Mouse (Mus musculus) MEL (cell line): ENCODE measurements at regions not wholly inside any gene's neighbourhood (a gene's known extent, or its start where the extent isn't known, plus 50 kb on each side); places are given as distances from the start of the nearest gene placed in this dataset.

Experiments
- DNase-seq: peaks from one replicate; pipeline ENCODE4 v3.0.0; 2011; ENCODE audit warnings: low read depth, low spot score
- H3K27ac ChIP-seq: 2 replicates; pipeline ENCODE4 v1.5.1; 2012; ENCODE audit warnings: low read depth, mild to moderate bottlenecking, control low read depth, low read length, moderate library complexity; ENCODE audit not compliant: control insufficient read depth
- H3K27me3 ChIP-seq, 2 experiments: fragments of 150-350 bp in 1 of 2; sonication (generic) in 1 of 2; 2 replicates each; pipeline ENCODE4 v1.6.1; 2012; ENCODE audit warnings: low read length in 2 of 2, mild to moderate bottlenecking in 2 of 2, improper control_type of control experiment in 1 of 2, moderate library complexity in 1 of 2; ENCODE audit not compliant: insufficient read depth in 2 of 2, control insufficient read depth in 1 of 2
- H3K36me3 ChIP-seq, 2 experiments: 2 replicates each; pipeline ENCODE4 v1.6.1; 2012 to 2014; ENCODE audit warnings: low read length in 2 of 2, improper control_type of control experiment in 1 of 2, inconsistent platforms in 1 of 2, mild to moderate bottlenecking in 1 of 2; ENCODE audit not compliant: insufficient read depth in 2 of 2, control insufficient read depth in 1 of 2
- H3K4me1 ChIP-seq, 2 experiments: fragments of 150-350 bp in 1 of 2; sonication (generic) in 1 of 2; 2 replicates each; pipeline ENCODE4 v1.6.1; 2012; ENCODE audit warnings: low read length in 2 of 2, improper control_type of control experiment in 1 of 2, mild to moderate bottlenecking in 1 of 2; ENCODE audit not compliant: insufficient read depth in 2 of 2, control insufficient read depth in 1 of 2
- H3K4me3 ChIP-seq, 2 experiments: fragments of 150-350 bp in 1 of 2; sonication (generic) in 1 of 2; 2 replicates each; pipeline ENCODE4 v1.5.1; 2012; ENCODE audit warnings: low read depth in 2 of 2, low read length in 2 of 2, mild to moderate bottlenecking in 2 of 2, moderate library complexity in 2 of 2, control low read depth in 1 of 2, improper control_type of control experiment in 1 of 2; ENCODE audit not compliant: control insufficient read depth in 1 of 2, insufficient read depth in 1 of 2
- H3K79me2 ChIP-seq: 2 replicates; pipeline ENCODE4 v1.6.1; 2012; ENCODE audit warnings: mild to moderate bottlenecking, low read length, moderate library complexity; ENCODE audit not compliant: control insufficient read depth, poor library complexity, insufficient read depth
- H3K9ac ChIP-seq: 2 replicates; pipeline ENCODE4 v1.6.1; 2012; ENCODE audit warnings: low read depth, mild to moderate bottlenecking, control low read depth, low read length, moderate library complexity; ENCODE audit not compliant: control insufficient read depth, poor library complexity, severe bottlenecking
- H3K9me3 ChIP-seq: fragments of 150-350 bp; sonication (generic); replicated peaks from 2 replicates; pipeline ENCODE4 v1.6.1; 2012; ENCODE audit warnings: mild to moderate bottlenecking, low read length, improper control_type of control experiment, moderate library complexity; ENCODE audit not compliant: insufficient read depth
- CHD2 ChIP-seq: IDR thresholded peaks from 2 replicates; pipeline ENCODE4 v1.6.1; 2011; ENCODE audit warnings: low read length, improper control_type of control experiment
- ELF1 ChIP-seq: IDR thresholded peaks from 2 replicates; pipeline ENCODE4 v1.6.1; 2014; ENCODE audit warnings: low read depth, mild to moderate bottlenecking, inconsistent platforms, low read length, improper control_type of control experiment, moderate library complexity
- GATA1 ChIP-seq: IDR thresholded peaks from 2 replicates; pipeline ENCODE4 v1.6.1; 2011; ENCODE audit warnings: low read depth, low read length, improper control_type of control experiment
- MAFK ChIP-seq: IDR thresholded peaks from 2 replicates; pipeline ENCODE4 v1.6.1; 2011; ENCODE audit warnings: low read depth, mild to moderate bottlenecking, low read length, improper control_type of control experiment, borderline replicate concordance
- MAX ChIP-seq: IDR thresholded peaks from 2 replicates; pipeline ENCODE4 v1.6.1; 2011; ENCODE audit warnings: low read length, improper control_type of control experiment
- MAZ ChIP-seq: IDR thresholded peaks from 2 replicates; pipeline ENCODE4 v1.6.1; 2012; ENCODE audit warnings: low read depth, mild to moderate bottlenecking, inconsistent platforms, low read length, improper control_type of control experiment
- MXI1 ChIP-seq: IDR thresholded peaks from 2 replicates; pipeline ENCODE4 v1.6.1; 2011; ENCODE audit warnings: mild to moderate bottlenecking, low read depth, low read length, improper control_type of control experiment
- MYC ChIP-seq: IDR thresholded peaks from 2 replicates; pipeline ENCODE4 v1.6.1; 2011; ENCODE audit warnings: low read depth, mild to moderate bottlenecking, low read length, improper control_type of control experiment, moderate library complexity
- NRF1 ChIP-seq: IDR thresholded peaks from 2 replicates; pipeline ENCODE4 v1.6.1; 2014; ENCODE audit warnings: low read depth, mild to moderate bottlenecking, inconsistent platforms, low read length, improper control_type of control experiment, moderate library complexity; ENCODE audit not compliant: poor library complexity, insufficient read depth, severe bottlenecking
- POLR2AphosphoS2 ChIP-seq: IDR thresholded peaks from 2 replicates; pipeline ENCODE4 v1.6.1; 2011; ENCODE audit warnings: low read length, improper control_type of control experiment
- POLR2AphosphoS5 ChIP-seq: IDR thresholded peaks from 2 replicates; pipeline ENCODE4 v1.6.1; 2012; ENCODE audit warnings: low read depth, borderline replicate concordance, mild to moderate bottlenecking, inconsistent platforms, low read length, moderate library complexity, mixed read lengths
- RAD21 ChIP-seq: IDR thresholded peaks from 2 replicates; pipeline ENCODE4 v1.6.1; 2011; ENCODE audit warnings: mild to moderate bottlenecking, low read depth, low read length, improper control_type of control experiment
- SMC3 ChIP-seq: IDR thresholded peaks from 2 replicates; pipeline ENCODE4 v1.6.1; 2011; ENCODE audit warnings: low read depth, low read length, improper control_type of control experiment
- TBP ChIP-seq: IDR thresholded peaks from 2 replicates; pipeline ENCODE4 v1.8.0; 2011; ENCODE audit warnings: low read depth, low read length, improper control_type of control experiment
- TCF12 ChIP-seq: IDR thresholded peaks from 2 replicates; pipeline ENCODE4 v1.6.1; 2014; ENCODE audit warnings: low read depth, mild to moderate bottlenecking, inconsistent platforms, low read length, improper control_type of control experiment, moderate library complexity
- UBTF ChIP-seq: IDR thresholded peaks from 2 replicates; pipeline ENCODE4 v1.6.1; 2012; ENCODE audit warnings: low read depth, mild to moderate bottlenecking, inconsistent platforms, low read length, improper control_type of control experiment, moderate library complexity, borderline replicate concordance; ENCODE audit not compliant: insufficient read depth
- USF1 ChIP-seq: IDR thresholded peaks from 2 replicates; pipeline ENCODE4 v1.6.1; 2014; ENCODE audit warnings: low read depth, mild to moderate bottlenecking, inconsistent platforms, low read length, improper control_type of control experiment, moderate library complexity
- ZC3H11A ChIP-seq: IDR thresholded peaks from 2 replicates; pipeline ENCODE4 v1.6.1; 2012; ENCODE audit warnings: low read depth, mild to moderate bottlenecking, inconsistent platforms, low read length, improper control_type of control experiment
- ZKSCAN1 ChIP-seq: IDR thresholded peaks from 2 replicates; pipeline ENCODE4 v1.6.1; 2012; ENCODE audit warnings: low read depth, mild to moderate bottlenecking, inconsistent platforms, low read length, improper control_type of control experiment, moderate library complexity
- ZMIZ1 ChIP-seq: IDR thresholded peaks from 2 replicates; pipeline ENCODE4 v1.6.1; 2012; ENCODE audit warnings: low read depth, mild to moderate bottlenecking, inconsistent platforms, low read length, improper control_type of control experiment, moderate library complexity
- ZNF384 ChIP-seq: IDR thresholded peaks from 2 replicates; pipeline ENCODE4 v1.6.1; 2012; ENCODE audit warnings: low read depth, mild to moderate bottlenecking, inconsistent platforms, low read length, improper control_type of control experiment

- no peak overlapping the region for H3K4me3 ChIP-seq
- H3K79me2 ChIP-seq: no peaks in the 10 kb centered on the region
- DNase-seq: no peak
- H3K9me3 ChIP-seq: no peaks in the 10 kb centered on the region
- TF ChIP-seq ZC3H11A (no peak), CHD2 (no peak), TCF12 (no peak), POLR2AphosphoS5 (no peak), MYC (no peak), UBTF (no peak), RAD21 (no peak), MXI1 (no peak), ZNF384 (no peak), TBP (no peak), NRF1 (no peak)
- TF ChIP-seq, all 39 proteins: peak for 0
- H3K9ac ChIP-seq: no peak overlapping the region
- no peaks in the 10 kb centered on the region for H3K27me3 ChIP-seq
- H3K4me1 ChIP-seq: no peaks in the 10 kb centered on the region
- no peaks in the 10 kb centered on the region for H3K36me3 ChIP-seq
- no peak overlapping the region for H3K27ac ChIP-seq
These were observed 349.5 kb downstream of the Cd109 start for GRCm38 (mm10) chr9:78964813-78965212.

- no peaks in the 10 kb centered on the region for H3K36me3 ChIP-seq
These were observed 350.0 kb downstream of the Cd109 start for GRCm38 (mm10) chr9:78965226-78965950.

More at GRCm38 (mm10) chr9:78965226-78965950, 350.0 kb downstream of the Cd109 start:
- no peak overlapping the region for H3K9ac ChIP-seq
- H3K27ac ChIP-seq: no peak overlapping the region
- H3K4me1 ChIP-seq: no peaks in the 10 kb centered on the region
- H3K79me2 ChIP-seq: no peaks in the 10 kb centered on the region
- DNase-seq: no peak
- no peak for TF ChIP-seq TBP
- TF ChIP-seq ZKSCAN1: no peak
- TF ChIP-seq ZMIZ1: no peak
- no peak for TF ChIP-seq USF1
- TF ChIP-seq SMC3: no peak
- TF ChIP-seq GATA1: no peak
- no peak for TF ChIP-seq MAZ
- TF ChIP-seq MAX: no peak
- TF ChIP-seq POLR2AphosphoS2: no peak
- TF ChIP-seq POLR2AphosphoS5: no peak
- no peak for TF ChIP-seq ELF1
- TF ChIP-seq MAFK: no peak
- no peaks in the 10 kb centered on the region for H3K27me3 ChIP-seq
- no peaks in the 10 kb centered on the region for H3K9me3 ChIP-seq
- H3K4me3 ChIP-seq: no peak overlapping the region
